23 mouse cellular contexts compared by ENCODE assay signal in genomic region chr4:42928209-42928608, GRCm38 (mm10). TPM values are rescaled to one million over a fixed set of nuclear protein-coding genes. Genes with fewer than 3 reads are reported as not detected.
DNase-seq lines count a peak whose midpoint lies in the region; ATAC-seq and TF ChIP-seq lines count a peak whose summit lies in the region.
"Had no signal": no experiment of that assay in that cellular context is flagged by ENCODE, and none has a peak within 500 bp of the region (broad histone marks: within the 10 kb centered on the region; RNA-seq: fewer than 3 reads in every experiment).

No protein-coding gene starts in this region.

- H3K9ac ChIP-seq in midbrain, embryonic 15.5 days = no peak overlapping the region
- H3K9ac ChIP-seq: heart, embryonic 15.5 days; hindbrain, embryonic 14.5 days; liver, embryonic 15.5 days had no signal

- no peaks in the 10 kb centered on the region for H3K27me3 ChIP-seq in midbrain, embryonic 15.5 days (replicated peaks)

- intact Hi-C loops in heart, postnatal 14 days (cut with DNase I) = no loop called here

- H3K9me3 ChIP-seq in midbrain, embryonic 15.5 days = no peaks in the 10 kb centered on the region
- H3K9me3 ChIP-seq: heart, embryonic 15.5 days; liver, embryonic 15.5 days had no signal

- peak; percentile 37 for DNase-seq in heart, adult 11 months
- no peak for DNase-seq in heart, postnatal 14 days
- no peak for DNase-seq in layer of hippocampus, adult 2 months (ENCODE audit: low spot score in 2 of 2)
- DNase-seq in layer of hippocampus, adult 18-20 months (ENCODE audit: low spot score in 2 of 2) = no peak
- DNase-seq in A20 (ENCODE audit: low read depth, low spot score) (peak; percentile 38), ZHBTc4 (ENCODE audit: low read depth, low spot score) (peak; percentile 45)
- DNase-seq in ovary, postnatal 14 days (ENCODE audit: low spot score) = no peak
- DNase-seq: B cell, adult 2 months; cerebellum, postnatal 25 days; gastrocnemius, postnatal 25 days; kidney, adult 18-20 months; lung, postnatal 36 days; thymus, adult 2 months had no signal

- no peak overlapping the region for H3K4me3 ChIP-seq in layer of hippocampus, adult 2 months
- no peak overlapping the region for H3K4me3 ChIP-seq in midbrain, embryonic 15.5 days
- H3K4me3 ChIP-seq: heart, embryonic 15.5 days; liver, embryonic 15.5 days; myocyte had no signal

- peak; percentile 49; the same call in 1 of the 2 replicates for TF ChIP-seq CTCF in layer of hippocampus, adult 2 months (conservative IDR thresholded peaks at IDR 0.05)

- 82% methylated on average over 5 of the region's 5 CpGs for WGBS in midbrain, embryonic 15.5 days

- no peak overlapping the region for H3K4me2 ChIP-seq in midbrain, embryonic 15.5 days
- H3K4me2 ChIP-seq: heart, embryonic 15.5 days; hindbrain, embryonic 14.5 days; liver, embryonic 15.5 days; midbrain, embryonic 11.5 days had no signal

- no peak overlapping the region for H3K27ac ChIP-seq in layer of hippocampus, adult 2 months
- H3K27ac ChIP-seq in midbrain, embryonic 15.5 days = no peak overlapping the region
- H3K27ac ChIP-seq: heart, embryonic 15.5 days; hindbrain, embryonic 14.5 days; liver, embryonic 15.5 days had no signal

- no peaks in the 10 kb centered on the region for H3K36me3 ChIP-seq in midbrain, embryonic 15.5 days (replicated peaks)
- H3K36me3 ChIP-seq: heart, embryonic 15.5 days; liver, embryonic 15.5 days had no signal

- no peak for ATAC-seq in midbrain, embryonic 15.5 days (replicated peaks)

- 0 out of 2 replicates have a peak, but pooled peaks cover 4% of the 10 kb centered on the region for H3K4me1 ChIP-seq in midbrain, embryonic 15.5 days
- H3K4me1 ChIP-seq: liver, embryonic 15.5 days had no signal

RNA-seq across cellular contexts. Expression of gene Phf24, which starts 11.7 kb away (rescaled TPM):
- 1 to 10 TPM; 6.0 to 8.4 TPM for total RNA-seq in heart, postnatal 14 days (2021)
- total RNA-seq in layer of hippocampus, adult 2 months (2021) = 100 to 1,000 TPM; 154 to 155 TPM
- 100 to 1,000 TPM; 162 to 167 TPM for total RNA-seq in layer of hippocampus, adult 18-20 months (2021)
- 40.5 and 41.2 TPM in 2 replicates for polyA plus RNA-seq in midbrain, embryonic 15.5 days (2015; fragmentation: Nextera tagmentation; extraction: Ambion mirVana)
- polyA plus RNA-seq: myocyte had no signal

RNA-seq across cellular contexts. Expression of gene Dnajb5, which starts 21.4 kb away (rescaled TPM):
- 10 to 100 TPM; 68.7 to 78.0 TPM for total RNA-seq in heart, postnatal 14 days (2021)
- 100 to 1,000 TPM; 187 to 211 TPM for total RNA-seq in layer of hippocampus, adult 2 months (2021)
- total RNA-seq in layer of hippocampus, adult 18-20 months (2021) = 100 to 1,000 TPM; 197 to 234 TPM
- polyA plus RNA-seq in midbrain, embryonic 15.5 days (2015; fragmentation: Nextera tagmentation; extraction: Ambion mirVana) = 51.5 and 53.0 TPM in 2 replicates

RNA-seq across cellular contexts. Expression of gene 1700022I11Rik, which starts 41.2 kb away (rescaled TPM):
- not detected for total RNA-seq in heart, postnatal 14 days (2021)
- total RNA-seq in layer of hippocampus, adult 2 months (2021) = not detected
- total RNA-seq in layer of hippocampus, adult 18-20 months (2021) = not detected
- polyA plus RNA-seq in midbrain, embryonic 15.5 days (2015; fragmentation: Nextera tagmentation; extraction: Ambion mirVana) = 0.29 and 0.50 TPM in 2 replicates
- total RNA-seq: adrenal gland, postnatal 4 days; gastrocnemius, postnatal 25 days; layer of hippocampus, adult 8-10 months; left cerebral cortex, postnatal 25 days had no signal
- polyA plus RNA-seq: thymus, adult 2 months had no signal

RNA-seq across cellular contexts. Expression of gene Fam205c, which starts 54.2 kb away (rescaled TPM):
- 1 to 10 TPM; 4.0 to 4.1 TPM for total RNA-seq in heart, postnatal 14 days (2021)
- under 1 TPM; 0.42 to 0.51 TPM for total RNA-seq in layer of hippocampus, adult 2 months (2021)
- total RNA-seq in layer of hippocampus, adult 18-20 months (2021) = under 1 TPM; 0.30 to 0.52 TPM
- polyA plus RNA-seq in midbrain, embryonic 15.5 days (2015; fragmentation: Nextera tagmentation; extraction: Ambion mirVana) = 1.9 and 2.1 TPM in 2 replicates
- total RNA-seq: adrenal gland, postnatal 4 days had no signal
- polyA plus RNA-seq: embryonic facial prominence, embryonic 11.5 days; myocyte; thymus, adult 2 months had no signal

Comparison
In these comparisons a context has a peak if more than half of its experiments do, and no peak if none do; other contexts are left out.
1. DNase-seq: peak in heart, adult 11 months (single experiment), A20 (single experiment) and ZHBTc4 (single experiment); none in heart, postnatal 14 days (0 of 2), layer of hippocampus, adult 2 months (0 of 2), layer of hippocampus, adult 18-20 months (0 of 2) and ovary, postnatal 14 days (single experiment).
2. RNA of gene Phf24, which starts 11.7 kb away (total RNA-seq): 162 to 167 TPM in layer of hippocampus, adult 18-20 months and 154 to 155 TPM in layer of hippocampus, adult 2 months; 6.0 to 8.4 TPM in heart, postnatal 14 days; every median in the first group is over 10 times any median in the second.